Mouse (Mus musculus): ENCODE measurements around the gene Gm28042.

The Gm28042 gene

DNA sequence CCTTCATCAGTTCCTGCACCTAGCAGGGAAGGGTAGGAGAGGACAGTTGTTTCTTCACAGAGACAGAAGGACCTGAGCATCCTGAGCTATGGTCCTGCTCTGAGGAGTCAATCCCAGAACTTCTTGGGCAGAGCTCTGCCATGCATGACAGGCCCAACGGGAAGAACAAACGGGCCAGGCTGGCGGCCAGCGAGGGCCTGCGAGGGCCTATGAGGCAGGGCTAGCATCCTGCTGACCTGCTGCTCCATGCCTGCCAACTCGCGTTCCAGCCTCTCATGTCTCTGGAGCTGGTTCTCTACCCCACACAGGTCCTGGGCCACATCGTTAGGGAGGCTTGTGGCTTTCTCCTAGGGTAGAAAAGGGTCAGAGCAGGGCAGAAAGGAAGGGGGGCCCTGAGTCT lies 35.0 kb downstream of the Gm28042 start:
- DNase-seq = no peak

DNA sequence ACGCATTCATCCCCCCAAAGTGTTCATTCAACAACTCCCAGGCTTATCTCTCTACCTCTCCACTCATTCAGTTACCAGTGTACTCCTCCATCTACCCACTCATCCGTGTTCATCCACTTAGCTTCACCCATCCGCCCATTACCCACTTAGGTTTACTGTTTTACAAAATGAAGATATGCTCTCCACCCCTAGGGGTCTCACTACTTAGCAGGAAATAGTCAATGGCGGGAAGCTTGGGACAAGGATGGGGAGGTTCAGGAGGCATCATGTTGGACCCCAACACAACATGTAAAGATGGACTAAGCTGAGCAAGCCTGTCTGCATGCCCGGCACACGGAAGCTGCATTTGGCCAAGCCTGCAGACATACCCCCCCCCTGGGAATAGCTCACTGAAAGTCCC lies 37.3 kb downstream of the Gm28042 start:
- no peak for DNase-seq

DNA sequence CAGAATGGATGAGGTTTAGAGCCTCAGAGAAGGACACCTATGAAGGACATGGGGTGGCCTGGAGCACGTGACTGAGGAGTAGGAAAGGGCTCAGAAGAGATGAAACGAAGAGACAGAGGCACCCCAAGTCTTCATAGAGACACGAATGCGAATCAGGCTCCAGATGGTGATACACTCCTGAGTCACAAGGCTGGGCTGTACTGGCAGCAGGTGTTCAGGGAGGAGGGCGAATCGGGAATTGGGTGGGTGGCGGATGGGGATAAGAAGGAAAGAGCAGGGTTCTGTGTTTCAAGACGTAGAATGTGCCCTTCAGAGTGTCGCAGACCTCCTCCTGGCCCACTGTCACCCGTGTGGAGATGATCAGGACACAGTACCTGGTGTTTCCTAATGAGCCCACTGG lies 38.0 kb downstream of the Gm28042 start:
- no peak for DNase-seq

DNA sequence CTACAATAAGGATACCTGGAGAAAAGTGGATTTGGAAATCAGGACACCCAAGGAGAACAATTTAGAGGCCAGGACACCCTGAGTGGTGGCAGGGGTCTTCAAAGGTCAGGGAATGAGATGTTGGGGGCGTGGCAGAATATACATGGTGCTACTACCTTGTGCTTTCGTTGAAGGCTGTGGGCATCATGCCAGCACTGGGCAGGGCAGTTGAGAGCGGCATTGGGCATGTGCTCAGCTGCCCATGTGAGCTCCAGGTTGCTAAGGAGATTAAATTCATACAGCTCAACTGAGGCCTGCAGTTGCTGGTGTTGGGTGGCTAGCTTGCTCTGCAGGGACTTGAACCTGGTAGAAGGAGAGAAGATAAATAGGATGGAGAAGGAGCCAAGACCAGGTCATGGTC lies 38.9 kb downstream of the Gm28042 start:
- no peak for DNase-seq

DNA sequence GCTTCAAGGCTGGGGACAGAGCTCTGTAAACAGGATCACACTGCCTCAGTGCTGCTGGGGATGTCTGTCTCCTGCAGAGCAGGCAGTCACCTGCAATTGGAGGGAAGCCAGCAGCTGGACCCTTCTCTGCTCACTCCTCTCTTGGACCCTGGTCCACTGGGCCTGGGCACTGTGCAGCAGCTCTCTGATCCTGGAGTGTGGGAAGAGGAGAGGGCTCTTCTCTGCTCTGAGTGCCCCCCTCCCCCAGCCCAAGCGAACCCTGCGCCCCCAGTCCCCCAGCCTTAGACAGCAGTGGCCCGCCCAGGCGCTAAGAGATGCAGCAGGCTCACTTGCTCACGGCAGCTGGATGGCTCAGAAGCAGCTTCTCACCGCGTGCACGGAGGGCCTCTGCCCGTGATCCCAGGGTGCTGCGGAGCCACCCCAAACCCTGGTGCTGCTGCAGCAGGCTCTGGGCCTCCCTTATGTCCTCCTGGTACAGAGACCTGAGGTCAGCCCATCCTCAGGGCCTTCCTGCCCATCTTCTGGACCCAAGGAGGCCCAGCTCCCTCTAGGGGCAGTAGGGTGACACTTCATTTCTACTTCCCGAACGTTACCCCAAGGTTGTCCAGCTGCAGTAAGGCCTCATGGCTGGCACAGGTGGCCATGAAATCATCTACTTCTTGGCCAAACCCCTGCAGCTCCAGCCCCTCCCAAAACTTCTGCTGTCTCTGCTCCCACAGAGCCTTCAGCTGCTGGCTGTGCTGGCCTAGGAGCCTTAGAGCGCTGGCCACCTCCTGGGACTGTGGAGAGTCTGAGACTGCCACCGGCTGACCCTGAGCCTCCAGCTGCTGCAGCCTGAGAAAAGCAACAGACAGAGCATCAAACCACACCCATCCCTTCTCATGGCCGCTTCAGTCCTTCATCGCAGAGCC lies 41.5 kb downstream of the Gm28042 start:
- DNase-seq = peak; percentile 32

DNA sequence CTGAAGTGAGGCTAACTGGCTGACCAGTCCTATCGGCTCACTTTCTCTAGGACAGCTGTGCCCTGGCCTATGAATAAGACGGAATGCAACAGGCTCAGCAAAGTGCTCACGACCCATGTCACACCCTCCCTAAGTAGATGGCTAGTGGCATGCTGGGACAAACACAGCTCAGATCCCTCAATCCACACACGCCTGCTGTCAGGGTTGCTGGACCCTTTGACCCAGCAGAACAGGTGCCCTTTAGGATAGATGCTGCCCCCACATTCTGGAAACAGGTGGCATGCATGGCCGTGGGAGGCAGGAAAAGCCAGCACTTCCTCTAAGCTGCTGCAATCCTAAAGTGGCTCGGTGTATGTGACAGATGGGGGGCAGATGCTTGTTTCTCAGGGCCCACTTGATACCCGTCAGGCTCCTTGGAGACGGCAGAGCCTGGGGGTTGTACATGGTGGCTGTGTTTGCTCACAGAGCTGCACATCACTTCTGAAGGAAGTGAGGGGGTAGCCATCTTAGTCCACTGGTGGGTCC lies 42.2 kb downstream of the Gm28042 start:
- DNase-seq = no peak

DNA sequence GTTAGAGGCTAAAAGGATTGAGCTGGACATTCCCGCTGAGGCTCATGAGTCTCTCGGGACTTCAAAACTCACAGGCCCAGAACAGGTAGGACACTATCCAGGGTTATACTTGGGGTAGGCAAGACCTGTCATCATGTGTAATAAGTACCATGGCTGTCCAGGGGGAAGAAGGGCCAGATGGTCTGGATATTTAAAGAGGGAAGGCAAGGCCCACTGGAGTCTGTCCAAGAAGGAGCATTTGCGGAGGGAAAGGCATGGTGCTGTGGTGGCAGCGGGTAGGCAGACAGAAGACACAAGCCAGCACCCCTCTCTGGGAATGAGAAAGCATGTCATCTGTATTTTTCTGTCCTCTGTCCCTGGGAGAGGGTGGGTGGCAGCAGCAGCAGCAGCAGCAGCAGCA lies 46.8 kb downstream of the Gm28042 start:
- no peak for DNase-seq

DNA sequence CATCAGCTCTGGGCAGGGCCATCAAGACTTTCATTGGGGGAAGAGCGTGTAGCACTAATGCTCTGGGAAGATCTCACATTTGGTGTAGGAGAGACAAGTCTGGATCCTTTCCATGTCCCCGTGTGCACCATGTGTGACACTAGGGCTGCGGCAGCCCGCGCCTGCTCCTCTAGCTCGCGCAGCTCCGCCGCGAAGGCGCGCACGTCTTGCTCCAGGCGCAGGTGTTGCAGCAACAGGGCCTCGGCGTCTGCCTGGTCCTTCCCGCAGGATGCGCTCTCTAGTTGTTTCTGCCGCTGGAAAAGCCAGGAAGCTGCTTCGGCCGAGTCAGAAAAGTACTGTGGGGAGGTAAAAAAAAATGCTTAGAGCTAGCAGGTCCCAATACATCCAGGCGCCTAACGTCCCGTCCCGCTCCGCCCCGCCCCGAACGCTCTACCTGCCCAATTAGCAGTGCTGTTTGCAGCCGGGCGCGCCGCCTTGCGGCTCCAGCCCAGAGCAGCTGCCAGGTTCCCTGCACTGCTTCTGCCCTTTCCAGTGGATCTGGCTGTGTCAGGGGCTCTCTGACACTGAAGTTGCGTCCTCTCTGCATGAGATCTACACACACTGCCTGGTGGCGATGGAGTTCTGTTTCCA lies 48.9 kb downstream of the Gm28042 start:
- peak; percentile 58 for DNase-seq

DNA sequence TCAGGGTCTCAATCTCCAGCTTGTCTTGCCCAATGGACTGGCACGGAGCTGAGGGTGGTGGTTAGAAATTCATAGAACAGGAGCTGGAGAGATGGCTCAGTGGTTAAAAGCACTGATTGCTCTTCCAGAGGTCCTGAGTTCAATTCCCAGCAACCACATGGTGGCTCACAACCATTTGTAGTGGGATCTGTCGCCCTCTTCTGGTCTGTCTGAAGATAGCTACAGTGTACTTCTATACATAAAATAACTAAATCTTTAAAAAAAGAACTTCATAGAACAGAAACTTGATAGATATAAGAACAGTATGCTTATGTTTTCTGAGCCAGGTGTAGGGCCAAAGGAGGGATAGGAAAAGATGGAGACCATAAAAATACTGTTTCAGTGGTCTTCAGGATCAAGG lies 55.1 kb downstream of the Gm28042 start:
- DNase-seq = no peak

DNA sequence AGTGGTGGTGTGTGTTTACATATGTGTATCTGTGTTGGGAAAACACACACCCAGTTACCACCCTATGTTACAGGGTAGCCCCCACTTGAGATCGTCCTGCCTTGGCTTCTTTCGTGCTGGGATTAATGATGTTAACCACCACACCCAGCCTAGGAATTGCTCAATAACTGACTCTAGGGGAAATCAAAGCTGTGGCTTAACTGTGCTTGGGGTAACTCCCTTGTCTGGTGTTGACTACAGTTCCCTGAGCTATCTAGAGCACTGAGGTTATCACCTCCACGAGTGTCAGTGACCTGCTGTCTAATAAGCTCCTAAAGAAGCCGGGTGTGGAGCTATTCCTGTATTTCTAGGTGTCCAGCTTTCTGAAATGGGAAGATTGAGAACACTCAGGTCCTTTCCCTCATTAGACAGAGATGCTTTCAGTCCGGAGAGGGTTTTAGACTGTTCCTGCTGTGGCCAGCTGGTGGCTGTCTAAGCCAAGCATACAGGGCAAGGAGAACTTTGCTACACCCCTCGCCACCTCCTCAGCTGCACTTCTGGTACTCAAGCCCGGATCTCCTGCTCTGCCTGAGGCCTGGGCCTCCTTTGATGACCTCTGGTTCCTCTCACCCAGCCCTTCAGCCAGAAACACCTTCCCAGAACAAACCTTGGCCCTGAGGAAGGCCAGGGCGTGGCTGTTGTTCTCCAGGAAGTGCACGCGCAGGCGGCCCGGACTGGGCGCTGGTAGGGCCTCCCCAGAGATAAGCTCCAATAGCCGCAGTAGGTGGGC lies 57.5 kb downstream of the Gm28042 start:
- DNase-seq = no peak

DNA sequence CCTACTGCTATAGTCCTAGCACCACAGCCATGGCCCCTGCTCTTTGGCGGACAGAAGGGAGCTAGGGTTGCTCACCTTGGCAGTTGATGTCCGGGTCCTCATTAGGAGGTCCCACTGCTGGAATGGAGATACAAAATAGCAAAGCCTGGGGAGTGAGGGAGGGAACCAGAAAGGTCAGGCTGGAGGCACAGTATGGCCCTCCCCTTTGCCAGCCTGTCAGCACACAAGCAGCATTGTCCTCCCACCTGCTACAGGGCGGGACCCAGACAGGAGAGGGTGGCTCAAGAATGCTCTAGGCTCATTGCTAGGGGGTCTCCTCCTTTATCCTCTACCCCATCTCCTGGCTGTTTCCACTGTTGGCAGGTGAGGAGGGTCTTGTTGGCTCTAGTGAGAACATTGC lies 58.7 kb downstream of the Gm28042 start:
- no peak for DNase-seq

DNA sequence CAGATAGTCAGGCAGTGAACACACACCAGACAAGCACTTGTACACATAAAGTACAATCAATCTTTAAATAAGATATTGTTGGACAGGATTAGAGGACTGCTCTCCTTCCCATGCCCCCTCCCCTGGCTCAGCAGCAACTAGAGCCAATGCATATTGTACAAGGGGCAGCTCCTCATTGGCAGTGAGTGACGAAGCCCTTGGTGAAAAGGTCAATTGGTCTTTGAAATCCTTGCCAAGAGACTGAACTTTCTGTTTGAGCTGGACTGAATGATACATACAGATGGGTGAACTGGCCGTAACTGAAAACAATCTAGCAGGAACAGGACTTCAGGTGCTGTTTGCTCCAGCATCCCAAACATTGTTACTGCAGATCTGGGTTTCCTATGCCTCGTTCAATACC lies 60.1 kb downstream of the Gm28042 start:
- no peak for DNase-seq

DNA sequence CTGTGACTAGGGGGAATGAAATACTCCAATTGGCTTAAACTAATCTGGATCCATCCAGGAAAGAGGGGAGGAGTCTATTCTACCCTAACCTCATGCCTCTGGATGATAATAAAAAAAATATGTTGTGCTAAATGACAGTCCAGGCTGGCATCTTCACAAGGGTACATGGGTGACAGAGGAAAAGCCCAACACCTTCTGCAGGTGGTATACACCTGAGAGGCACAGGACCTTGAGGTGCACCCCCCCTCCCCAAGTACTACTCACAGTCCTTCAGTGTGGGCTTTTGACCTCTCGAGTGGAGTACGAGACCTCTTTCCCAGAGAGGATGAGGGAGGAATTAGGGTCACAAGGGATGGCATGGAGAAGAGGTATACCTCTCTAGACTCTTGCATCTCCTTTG lies 60.6 kb downstream of the Gm28042 start:
- no peak for DNase-seq

DNA sequence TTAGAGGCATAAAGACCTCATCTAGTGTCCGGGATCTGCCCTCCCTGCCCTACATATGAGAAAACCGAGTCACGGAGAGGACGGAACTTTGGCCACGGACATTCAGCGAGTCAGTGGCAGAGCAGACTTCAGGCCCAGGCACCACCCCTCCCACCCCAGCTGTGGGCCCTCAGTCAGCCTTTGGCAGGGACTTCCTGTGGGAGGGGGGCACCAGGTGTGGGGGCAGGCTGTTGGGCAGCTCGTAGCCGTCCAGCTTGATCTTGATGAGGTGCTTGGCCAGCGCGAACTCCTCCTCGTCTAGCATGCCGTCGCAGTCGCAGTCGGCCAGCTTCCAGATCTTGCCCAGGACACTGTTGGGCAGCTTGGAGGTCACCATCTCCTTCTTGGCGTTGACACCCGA lies 63.7 kb downstream of the Gm28042 start:
- no peak for DNase-seq

All from cerebellum, adult 11-12 months (tissue).